Comparison of ENCODE assay signal across 20 mouse cellular contexts in genomic region chr1:192800338-192800737, GRCm38 (mm10). TPM values are rescaled to one million over a fixed set of nuclear protein-coding genes. Genes with fewer than 3 reads are reported as not detected.
DNase-seq lines count a peak whose midpoint lies in the region; ATAC-seq lines count a peak whose summit lies in the region.
"Had no signal": no experiment of that assay in that cellular context is flagged by ENCODE, and none has a peak within 500 bp of the region (broad histone marks: within the 10 kb centered on the region; RNA-seq: fewer than 3 reads in every experiment).

No protein-coding gene starts in this region.

- H3K4me2 ChIP-seq in embryonic facial prominence, embryonic 12.5 days (replicated peaks), result no peak overlapping the region
- no peak overlapping the region for H3K4me2 ChIP-seq in limb, embryonic 13.5 days (replicated peaks)
- H3K4me2 ChIP-seq in liver, embryonic 15.5 days, result 0 out of 2 replicates have a peak overlapping the region, but pooled peaks have one; percentile 6
- H3K4me2 ChIP-seq: hindbrain, embryonic 15.5 days; lung, embryonic 14.5 days; midbrain, embryonic 13.5 days had no signal

- 60% methylated on average over 8 of the region's 8 CpGs for WGBS in embryonic facial prominence, embryonic 12.5 days
- WGBS in limb, embryonic 13.5 days, result 51% methylated on average over 8 of the region's 8 CpGs
- WGBS in liver, embryonic 15.5 days (ENCODE audit: insufficient replicate concordance), result 25% methylated on average over 8 of the region's 8 CpGs

- peaks cover 53% of the 10 kb centered on the region for H3K4me1 ChIP-seq in embryonic facial prominence, embryonic 12.5 days
- H3K4me1 ChIP-seq in limb, embryonic 13.5 days, result peaks cover 57% of the 10 kb centered on the region
- H3K4me1 ChIP-seq in liver, embryonic 15.5 days (replicated peaks), result peaks cover 24% of the 10 kb centered on the region; the same call in 1 of the 2 replicates

- H3K27me3 ChIP-seq in embryonic facial prominence, embryonic 12.5 days, result no peaks in the 10 kb centered on the region
- H3K27me3 ChIP-seq in limb, embryonic 13.5 days, result no peaks in the 10 kb centered on the region
- no peaks in the 10 kb centered on the region for H3K27me3 ChIP-seq in liver, embryonic 15.5 days
- H3K27me3 ChIP-seq: hindbrain, embryonic 15.5 days; midbrain, embryonic 13.5 days had no signal

- H3K36me3 ChIP-seq in embryonic facial prominence, embryonic 12.5 days, result no peaks in the 10 kb centered on the region
- no peaks in the 10 kb centered on the region for H3K36me3 ChIP-seq in limb, embryonic 13.5 days
- no peaks in the 10 kb centered on the region for H3K36me3 ChIP-seq in liver, embryonic 15.5 days (replicated peaks)
- H3K36me3 ChIP-seq: hindbrain, embryonic 15.5 days; midbrain, embryonic 13.5 days had no signal

- peak overlapping the region; percentile 84 for H3K27ac ChIP-seq in embryonic facial prominence, embryonic 12.5 days
- peak overlapping the region; percentile 92 for H3K27ac ChIP-seq in limb, embryonic 13.5 days
- no peak overlapping the region for H3K27ac ChIP-seq in liver, embryonic 15.5 days (replicated peaks)
- H3K27ac ChIP-seq: hindbrain, embryonic 15.5 days; midbrain, embryonic 13.5 days had no signal

- ATAC-seq in embryonic facial prominence, embryonic 12.5 days (ENCODE audit: insufficient number of reproducible peaks, insufficient read depth, low FRiP score, low TSS enrichment), result no peak
- ATAC-seq in limb, embryonic 13.5 days (ENCODE audit: low FRiP score, low read depth), result no peak
- ATAC-seq in liver, embryonic 15.5 days (ENCODE audit: insufficient read depth), result peak; percentile 86
- ATAC-seq: midbrain, embryonic 13.5 days had no signal

- no peak overlapping the region for H3K9ac ChIP-seq in embryonic facial prominence, embryonic 12.5 days
- no peak overlapping the region for H3K9ac ChIP-seq in limb, embryonic 13.5 days
- no peak overlapping the region for H3K9ac ChIP-seq in liver, embryonic 15.5 days
- H3K9ac ChIP-seq: hindbrain, embryonic 15.5 days; lung, embryonic 14.5 days; midbrain, embryonic 13.5 days had no signal

- H3K9me3 ChIP-seq in embryonic facial prominence, embryonic 12.5 days, result no peaks in the 10 kb centered on the region; the same call in 1 of the 2 replicates
- H3K9me3 ChIP-seq in limb, embryonic 13.5 days, result no peaks in the 10 kb centered on the region
- no peaks in the 10 kb centered on the region for H3K9me3 ChIP-seq in liver, embryonic 15.5 days (replicated peaks)
- H3K9me3 ChIP-seq: hindbrain, embryonic 15.5 days; midbrain, embryonic 13.5 days had no signal

- peak; percentile 42 for DNase-seq in R1 (ENCODE audit: low read depth, low spot score)
- DNase-seq in spleen, postnatal 4 days (ENCODE audit: low spot score in 2 of 2), result no peak
- DNase-seq in cerebellum, postnatal 25 days, result no peak
- DNase-seq in yolk sac, embryonic 10.5 days (ENCODE audit: low spot score), result no peak
- DNase-seq in cerebellum, adult 9-11 months, result no peak
- DNase-seq: cerebellum, postnatal 14 days; gastrocnemius, postnatal 36 days; heart, postnatal 14 days; kidney, adult 18-20 months; kidney, postnatal 14 days; lung, embryonic 14.5 days; lung, postnatal 4 days; right cerebral cortex, adult 18-20 months; spleen, adult 18-20 months; thymus, postnatal 14 days had no signal

- no peak overlapping the region for H3K4me3 ChIP-seq in embryonic facial prominence, embryonic 12.5 days
- no peak overlapping the region for H3K4me3 ChIP-seq in limb, embryonic 13.5 days
- H3K4me3 ChIP-seq in liver, embryonic 15.5 days (replicated peaks), result no peak overlapping the region
- H3K4me3 ChIP-seq: hindbrain, embryonic 15.5 days; midbrain, embryonic 13.5 days had no signal

RNA-seq across cellular contexts. Expression of gene Hhat, which starts 29.3 kb away (rescaled TPM):
- 8.9 and 10.4 TPM in 2 replicates for polyA plus RNA-seq in embryonic facial prominence, embryonic 12.5 days (2016; fragmentation: Nextera tagmentation; extraction: Ambion mirVana)
- 10.3 and 10.6 TPM in 2 replicates for polyA plus RNA-seq in limb, embryonic 13.5 days (2015; fragmentation: Nextera tagmentation; extraction: Ambion mirVana)
- 1.1 TPM in 2 replicates for polyA plus RNA-seq in liver, embryonic 15.5 days (2015; fragmentation: Nextera tagmentation; extraction: Ambion mirVana)

RNA-seq across cellular contexts. Expression of gene Sertad4, which starts 55.2 kb away (rescaled TPM):
- 69.6 and 80.7 TPM in 2 replicates for polyA plus RNA-seq in embryonic facial prominence, embryonic 12.5 days (2016; fragmentation: Nextera tagmentation; extraction: Ambion mirVana)
- polyA plus RNA-seq in limb, embryonic 13.5 days (2015; fragmentation: Nextera tagmentation; extraction: Ambion mirVana), result 65.4 and 75.3 TPM in 2 replicates
- polyA plus RNA-seq in liver, embryonic 15.5 days (2015; fragmentation: Nextera tagmentation; extraction: Ambion mirVana), result 0.52 and 0.76 TPM in 2 replicates

Comparison
In these comparisons a context has a peak if more than half of its experiments do, and no peak if none do; other contexts are left out.
1. RNA of gene Sertad4, which starts 55.2 kb away (polyA plus RNA-seq): 69.6 to 80.7 TPM in embryonic facial prominence, embryonic 12.5 days and 65.4 to 75.3 TPM in limb, embryonic 13.5 days; 0.52 to 0.76 TPM in liver, embryonic 15.5 days; every median in the first group is over 10 times any median in the second.